Mouse (Mus musculus): ENCODE measurements around the gene Atad5.

DNA sequence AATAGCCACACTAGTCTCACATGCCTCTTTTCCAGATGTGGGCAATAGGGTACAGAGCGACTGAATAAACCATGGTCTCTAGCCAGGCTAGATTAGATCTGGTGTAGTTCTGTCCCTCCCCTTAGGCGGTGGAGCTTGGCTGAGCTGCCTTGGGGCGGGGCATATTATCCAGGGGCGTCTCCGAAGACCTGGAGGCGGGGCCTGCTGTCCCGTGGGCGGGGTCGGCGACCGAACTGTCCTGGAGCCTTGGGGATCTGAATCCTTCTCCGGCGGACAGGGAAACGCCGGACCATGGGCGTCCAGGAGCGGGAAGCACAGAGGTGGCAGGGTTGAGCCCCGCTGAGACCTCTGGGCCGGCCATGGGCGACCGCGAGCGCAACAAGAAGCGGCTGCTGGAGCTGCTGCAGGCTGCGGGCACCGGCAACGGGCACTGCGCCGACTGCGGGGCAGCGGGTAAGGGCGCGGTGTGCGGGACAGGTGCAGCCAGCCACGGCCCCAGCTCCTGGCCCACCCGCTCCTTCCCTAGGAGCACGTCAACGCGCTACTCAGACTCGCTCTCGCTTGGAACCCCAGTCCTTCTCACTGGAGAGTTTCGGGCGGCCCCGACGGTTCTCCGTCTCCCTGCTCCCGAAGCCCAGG is 64.8 kb downstream of the Atad5 start, which contains the start of gene Adap2:
- no peak; the same call in 1 of the 2 replicates for TF ChIP-seq POLR2A (IDR thresholded peaks at IDR 0.05; ENCODE audit: low read depth, low read length)
- no peak for TF ChIP-seq CTCF (IDR thresholded peaks at IDR 0.05; ENCODE audit: extremely low read depth, insufficient read depth, insufficient read length, insufficient replicate concordance)
